Mouse (Mus musculus) lung, embryonic 14.5 days (tissue): ENCODE measurements around the gene Hmgn3. TPM values are rescaled to one million over a fixed set of nuclear protein-coding genes. Genes with fewer than 3 reads are reported as not detected.
"Not testable (repeated sequence)": the region's sequence is repeated elsewhere in the genome, so short reads cannot be mapped to it uniquely, and the experiment has no call there.

Source experiments
- ATAC-seq: fragments of 200-750 bp; cut with Nextera tagmentation; 2 replicates; pipeline ENCODE4 v1.8.0; 2017; ENCODE audit warnings: mild to moderate bottlenecking, moderate TSS enrichment, moderate library complexity; ENCODE audit not compliant: insufficient read depth
- DNase-seq: peaks from one replicate; pipeline ENCODE4 v3.0.0-alpha.2; 2015
- H3K27ac ChIP-seq: fragments of 300-500 bp; sonication (generic); 2 replicates; pipeline ENCODE4 v1.5.1; 2014; ENCODE audit warnings: low read depth, mild to moderate bottlenecking, moderate library complexity
- H3K27me3 ChIP-seq: fragments of 300-500 bp; sonication (generic); 2 replicates; pipeline ENCODE4 v1.6.1; 2014; ENCODE audit warnings: low read length, control low read depth; ENCODE audit not compliant: insufficient read depth
- H3K36me3 ChIP-seq: fragments of 300-500 bp; sonication (generic); 2 replicates; pipeline ENCODE4 v1.6.1; 2014; ENCODE audit warnings: control low read depth; ENCODE audit not compliant: insufficient read depth
- H3K4me1 ChIP-seq: fragments of 300-500 bp; sonication (generic); 2 replicates; pipeline ENCODE4 v1.6.1; 2014; ENCODE audit warnings: antibody characterized with exemption, control low read depth; ENCODE audit not compliant: insufficient read depth
- H3K4me2 ChIP-seq: fragments of 300-500 bp; sonication (generic); 2 replicates; pipeline ENCODE4 v1.6.1; 2014; ENCODE audit warnings: mild to moderate bottlenecking
- H3K4me3 ChIP-seq: fragments of 300-500 bp; sonication (generic); 2 replicates; pipeline ENCODE4 v1.5.1; 2014; ENCODE audit warnings: low read depth, low read length
- H3K9ac ChIP-seq: fragments of 300-500 bp; sonication (generic); 2 replicates; pipeline ENCODE4 v1.6.1; 2014
- H3K9me3 ChIP-seq: fragments of 300-500 bp; sonication (generic); 2 replicates; pipeline ENCODE4 v1.6.1; 2016; ENCODE audit warnings: low read depth, low read length, control low read depth
- CTCF ChIP-seq: IDR thresholded peaks from 2 replicates; pipeline ENCODE4 v1.5.1; 2016; ENCODE audit warnings: antibody characterized with exemption, low read depth
- WGBS: fragments of 180-500 bp; shearing (Covaris S2); extraction: QIAGEN DNeasy Blood & Tissue Kit; methylation state at CpG from one replicate; pipeline ENCODE4 v1.1.7; 2014; 5-methylcytosine and 5-hydroxymethylcytosine counted together
- polyA plus RNA-seq: library from polyadenylated mRNA; unstranded; fragments of >200 nt; fragmentation: Nextera tagmentation; extraction: Ambion mirVana; gene quantifications from 2 replicates; pipeline ENCODE4 v1.2.1, GENCODE M21; 2014

Hmgn3 gene
- 93.9 and 97.3 TPM in 2 replicates for polyA plus RNA-seq

GRCm38 (mm10) chr9:83146446-83147188 lies at the start of gene Hmgn3:
TSS of gene Hmgn3 (minus strand) at chr9:83146685.
- Histone ChIP-seq H3K27ac (peak within 1 kb of the TSS; percentile 54; the same call in 1 of the 2 replicates), H3K9me3 (no peaks in the 10 kb centered on the region), H3K36me3 (no peaks in the 10 kb centered on the region), H3K4me3 (peak within 1 kb of the TSS; percentile 62), H3K4me2 (peak within 1 kb of the TSS; percentile 96), H3K4me1 (0 out of 2 replicates have a peak, but pooled peaks cover 5% of the 10 kb centered on the region), H3K27me3 (no peaks in the 10 kb centered on the region), H3K9ac (peak within 1 kb of the TSS; percentile 63)
- TF ChIP-seq CTCF = no peak
- ATAC-seq = peak; percentile 98
- DNase-seq = peak; percentile 94
- WGBS = 8% methylated on average over 28 of the region's 28 CpGs

- Histone ChIP-seq H3K4me3 (no peak overlapping the region), H3K27ac (no peak overlapping the region), H3K27me3 (no peaks in the 10 kb centered on the region), H3K36me3 (no peaks in the 10 kb centered on the region), H3K4me1 (no peaks in the 10 kb centered on the region), H3K9me3 (no peaks in the 10 kb centered on the region), H3K9ac (no peak overlapping the region), H3K4me2 (no peak overlapping the region)
- ATAC-seq = no peak
- no peak for DNase-seq
- WGBS = 67% methylated on average over 10 of the region's 10 CpGs
- TF ChIP-seq CTCF = no peak
Observed at GRCm38 (mm10) chr9:83195765-83196164, 49.3 kb upstream of the Hmgn3 start.

- H3K4me1 ChIP-seq = no peaks in the 10 kb centered on the region
- 62% methylated on average over 6 of the region's 6 CpGs for WGBS
- H3K9ac ChIP-seq = no peak overlapping the region
- no peak for ATAC-seq
- peak; percentile 19 for DNase-seq
- no peaks in the 10 kb centered on the region for H3K9me3 ChIP-seq
- TF ChIP-seq CTCF = no peak
- no peak overlapping the region for H3K4me3 ChIP-seq
- no peaks in the 10 kb centered on the region for H3K27me3 ChIP-seq
- no peaks in the 10 kb centered on the region for H3K36me3 ChIP-seq
- no peak overlapping the region for H3K4me2 ChIP-seq
- no peak overlapping the region for H3K27ac ChIP-seq
Observed at GRCm38 (mm10) chr9:83195007-83195406, 48.5 kb upstream of the Hmgn3 start.

GRCm38 (mm10) chr9:83187752-83188151 lies 41.3 kb upstream of the Hmgn3 start:
- Histone ChIP-seq H3K27ac (no peak overlapping the region), H3K4me3 (no peak overlapping the region), H3K4me1 (no peaks in the 10 kb centered on the region), H3K36me3 (no peaks in the 10 kb centered on the region), H3K4me2 (no peak overlapping the region), H3K27me3 (no peaks in the 10 kb centered on the region), H3K9ac (no peak overlapping the region), H3K9me3 (no peaks in the 10 kb centered on the region)
- no peak for TF ChIP-seq CTCF
- 74% methylated on average over 2 of the region's 2 CpGs for WGBS
- DNase-seq (no peak), ATAC-seq (no peak)

GRCm38 (mm10) chr9:83145591-83146445 lies 667 bp downstream of the Hmgn3 start:
- H3K9ac ChIP-seq = peak overlapping the region; percentile 63
- no peak for TF ChIP-seq CTCF
- peak overlapping the region; percentile 62 for H3K4me3 ChIP-seq
- peak overlapping the region; percentile 96 for H3K4me2 ChIP-seq
- peak overlapping the region; percentile 54; the same call in 1 of the 2 replicates for H3K27ac ChIP-seq
- 0 out of 2 replicates have a peak, but pooled peaks cover 5% of the 10 kb centered on the region for H3K4me1 ChIP-seq
- ATAC-seq (peak; percentile 82), DNase-seq (peak; percentile 62)
- no peaks in the 10 kb centered on the region for H3K9me3 ChIP-seq
- WGBS = 4% methylated on average over 50 of the region's 53 CpGs
- H3K36me3 ChIP-seq = no peaks in the 10 kb centered on the region
- H3K27me3 ChIP-seq = no peaks in the 10 kb centered on the region

GRCm38 (mm10) chr9:83129831-83130230 lies 16.7 kb downstream of the Hmgn3 start:
- no peak overlapping the region for H3K4me2 ChIP-seq
- no peaks in the 10 kb centered on the region for H3K36me3 ChIP-seq
- TF ChIP-seq CTCF = no peak
- no peaks in the 10 kb centered on the region for H3K27me3 ChIP-seq
- no peak overlapping the region for H3K9ac ChIP-seq
- ATAC-seq (no peak), DNase-seq (no peak)
- no peaks in the 10 kb centered on the region; the same call in 1 of the 2 replicates for H3K4me1 ChIP-seq
- H3K9me3 ChIP-seq = no peaks in the 10 kb centered on the region
- no peak overlapping the region for H3K27ac ChIP-seq
- 93% methylated on average over 4 of the region's 4 CpGs for WGBS
- no peak overlapping the region for H3K4me3 ChIP-seq

GRCm38 (mm10) chr9:83127840-83128239 lies 18.6 kb downstream of the Hmgn3 start:
- TF ChIP-seq CTCF = no peak
- H3K27me3 ChIP-seq = no peaks in the 10 kb centered on the region
- H3K27ac ChIP-seq = no peak overlapping the region
- H3K4me1 ChIP-seq = no peaks in the 10 kb centered on the region; the same call in 1 of the 2 replicates
- no peaks in the 10 kb centered on the region for H3K36me3 ChIP-seq
- no peak overlapping the region for H3K9ac ChIP-seq
- ATAC-seq (peak; percentile 49; the same call in 1 of the 2 replicates), DNase-seq (peak; percentile 46)
- no peak overlapping the region for H3K4me3 ChIP-seq
- H3K4me2 ChIP-seq = no peak overlapping the region
- no peaks in the 10 kb centered on the region for H3K9me3 ChIP-seq
- 22% methylated on average over 7 of the region's 7 CpGs for WGBS

- H3K27ac ChIP-seq, H3K9me3 ChIP-seq, H3K4me1 ChIP-seq, ATAC-seq, H3K36me3 ChIP-seq, DNase-seq, H3K9ac ChIP-seq, H3K4me2 ChIP-seq, H3K4me3 ChIP-seq, H3K27me3 ChIP-seq: not testable (repeated sequence)
- WGBS = 83% methylated on average over 5 of the region's 6 CpGs
Observed at GRCm38 (mm10) chr9:83126482-83126881, 20.0 kb downstream of the Hmgn3 start.
